Mouse (Mus musculus) ES-Bruce4 (cell line): ENCODE measurements at regions not wholly inside any gene's neighbourhood (a gene's known extent, or its start where the extent isn't known, plus 50 kb on each side); places are given as distances from the start of the nearest gene placed in this dataset.

Source experiments
- CTCF ChIP-seq: IDR thresholded peaks from one replicate; pipeline ENCODE4 v1.8.1; 2011; ENCODE audit warnings: low read depth, low read length
- EP300 ChIP-seq: IDR thresholded peaks from 2 replicates; pipeline ENCODE4 v1.6.1; 2011; ENCODE audit warnings: low read depth, low read length; ENCODE audit not compliant: insufficient read depth
- POLR2A ChIP-seq: IDR thresholded peaks from one replicate; pipeline ENCODE4 v1.8.1; 2011; ENCODE audit warnings: low read length; ENCODE audit not compliant: insufficient read depth

- TF ChIP-seq CTCF (no peak), POLR2A (no peak), EP300 (no peak)
Observed at GRCm38 (mm10) chr6:98132931-98133330, 209.6 kb downstream of the Gm765 start.
